Mouse (Mus musculus) gonadal fat pad, adult 2 months (tissue): ENCODE data around the gene Wdr31. TPM values are rescaled to one million over a fixed set of nuclear protein-coding genes. Genes with fewer than 3 reads are reported as not detected.
A peak's percentile ranks its signal among the peaks of the same experiment; 100 is the strongest.

Experiments used
- DNase-seq: peaks from one replicate; pipeline ENCODE4 v3.0.0-alpha.2; 2012; ENCODE audit warnings: low read depth
- polyA plus RNA-seq: library from polyadenylated mRNA; depleted of rRNA; stranded (reverse); fragments of >200 nt; gene quantifications from 2 replicates; pipeline ENCODE4 v1.2.3, GENCODE M21; 2012

Wdr31 gene
- polyA plus RNA-seq, 1 experiment = 4.3 TPM

DNA sequence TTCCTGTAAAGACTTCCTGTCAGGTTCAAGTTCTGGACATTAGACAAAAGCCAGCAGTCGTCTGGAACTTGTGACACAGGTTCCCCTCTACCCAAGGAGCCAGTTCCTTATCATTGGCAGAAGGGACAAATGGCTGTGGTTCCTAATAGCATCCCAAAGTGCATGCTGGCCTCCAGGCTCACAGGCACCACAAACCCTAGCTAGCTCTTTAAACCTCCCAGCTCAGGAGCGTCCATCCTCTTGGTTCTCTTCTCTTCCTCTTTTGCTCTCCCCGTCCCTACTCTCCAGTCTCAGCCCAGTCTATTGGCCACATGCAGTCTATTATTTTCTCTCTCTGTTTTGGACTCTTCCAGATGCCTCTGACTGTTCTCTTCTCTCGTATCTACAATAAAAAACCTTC is 30.9 kb downstream of the Wdr31 start:
- no peak for DNase-seq

DNA sequence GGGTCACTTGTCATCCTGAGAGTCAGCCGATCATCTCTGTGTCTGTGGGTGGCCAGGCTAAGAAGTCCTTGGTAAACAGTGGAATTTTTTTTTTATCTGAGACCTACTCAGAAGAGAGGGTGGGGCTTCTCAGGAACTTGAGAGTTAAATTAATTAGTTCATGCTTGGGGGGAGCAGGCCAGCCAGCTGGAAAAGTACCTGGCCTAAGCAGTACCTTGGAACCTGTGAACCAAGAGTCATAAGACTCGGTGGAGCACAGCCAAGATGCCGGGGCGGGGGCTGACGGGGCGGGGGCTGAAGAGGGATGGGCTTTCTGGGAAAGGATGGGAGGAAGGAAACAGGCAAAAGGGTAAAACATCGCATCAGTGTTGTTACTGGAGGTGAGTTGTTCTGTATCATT is 32.8 kb downstream of the Wdr31 start:
- DNase-seq = no peak

DNA sequence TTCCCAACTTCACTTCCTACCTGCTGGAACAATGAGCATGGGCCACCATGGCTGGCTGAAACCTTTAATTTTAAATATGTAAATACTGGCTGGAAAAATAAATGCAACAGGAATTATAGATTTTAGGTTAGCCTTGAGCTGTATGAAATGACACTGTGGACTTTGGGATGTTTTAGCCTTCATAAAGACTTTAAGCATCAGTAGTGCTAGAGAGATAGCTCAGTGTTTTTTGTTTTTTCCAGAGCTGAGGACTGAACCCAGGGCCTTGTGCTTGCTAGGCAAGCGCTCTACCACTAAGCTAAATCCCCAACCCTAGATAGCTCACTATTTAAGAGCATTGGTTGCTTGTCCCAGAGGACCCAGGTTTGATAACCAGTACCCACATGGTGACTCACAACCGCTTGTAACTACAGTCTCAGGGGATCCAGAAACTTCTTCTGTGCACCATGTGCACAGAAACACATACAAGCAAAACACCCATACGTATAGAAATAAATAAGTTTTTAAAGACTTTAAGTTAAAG is 33.4 kb downstream of the Wdr31 start:
- no peak for DNase-seq

DNA sequence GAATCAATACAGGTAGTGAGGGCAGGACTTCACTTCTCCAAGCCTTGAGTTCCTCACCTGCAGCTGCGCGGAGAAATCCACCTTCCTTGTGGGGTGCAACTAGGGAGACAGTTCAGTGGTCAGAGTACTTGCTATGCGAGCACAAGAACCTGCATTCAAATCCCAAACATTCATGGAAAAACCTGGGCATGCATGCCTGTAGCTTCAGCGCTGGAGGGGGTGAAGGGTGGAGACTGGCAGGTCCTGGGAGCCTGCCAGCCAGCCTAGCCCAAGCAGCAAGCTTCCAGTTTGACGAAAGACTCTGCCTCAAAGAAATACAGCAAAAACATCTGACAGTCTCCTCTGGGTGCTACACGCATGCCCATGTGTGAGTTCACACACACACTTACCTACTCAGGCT is 35.6 kb downstream of the Wdr31 start, which contains the start of gene Rnf183:
Gene Rnf183, minus strand, starts transcription at position 172 of the 400 bp plus-strand sequence.
- no peak for DNase-seq

DNA sequence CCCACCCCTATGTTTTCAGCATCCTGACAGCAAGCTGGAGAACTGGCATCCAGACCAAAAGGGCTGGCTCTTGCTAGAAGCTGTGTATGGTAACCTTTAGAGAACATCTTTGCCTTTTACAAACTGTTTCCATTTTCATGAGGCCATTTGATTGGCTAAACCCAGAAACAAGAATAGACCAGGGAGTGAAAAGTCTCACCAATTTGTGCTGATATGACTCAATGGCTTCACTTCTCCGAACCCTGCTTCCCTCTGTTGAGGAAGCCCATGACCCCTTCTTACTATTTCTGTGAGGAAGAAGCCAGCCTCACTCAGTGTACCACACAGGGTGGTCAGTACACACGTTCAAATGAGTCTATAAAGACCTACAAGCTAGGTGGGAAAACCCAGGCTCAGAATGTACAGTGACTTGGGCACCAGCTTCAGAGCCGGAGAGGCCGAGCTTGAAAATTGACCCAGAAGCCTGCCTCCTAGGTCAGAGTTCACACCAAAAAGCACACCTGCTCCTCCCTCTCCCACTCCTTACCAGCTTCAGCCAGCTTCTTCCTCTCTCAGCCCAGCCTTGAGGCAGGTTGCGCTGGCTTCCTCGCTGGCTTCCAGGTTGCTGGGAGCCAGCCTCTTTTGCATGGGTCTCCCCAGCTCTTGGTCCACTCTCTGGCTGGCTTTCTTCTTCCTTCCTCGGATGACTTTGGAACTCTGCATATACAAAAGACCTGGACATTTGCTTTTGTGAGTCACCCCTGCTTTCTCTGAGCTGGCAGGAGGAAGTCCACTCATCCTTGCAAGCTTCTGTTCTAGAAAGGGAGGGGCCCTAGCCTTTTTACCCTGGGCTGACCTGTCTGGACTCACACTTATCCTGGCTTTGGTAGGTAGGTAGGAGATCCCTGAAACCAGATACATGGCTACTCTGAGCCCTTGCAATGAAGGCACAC is 36.5 kb downstream of the Wdr31 start:
- DNase-seq = no peak

DNA sequence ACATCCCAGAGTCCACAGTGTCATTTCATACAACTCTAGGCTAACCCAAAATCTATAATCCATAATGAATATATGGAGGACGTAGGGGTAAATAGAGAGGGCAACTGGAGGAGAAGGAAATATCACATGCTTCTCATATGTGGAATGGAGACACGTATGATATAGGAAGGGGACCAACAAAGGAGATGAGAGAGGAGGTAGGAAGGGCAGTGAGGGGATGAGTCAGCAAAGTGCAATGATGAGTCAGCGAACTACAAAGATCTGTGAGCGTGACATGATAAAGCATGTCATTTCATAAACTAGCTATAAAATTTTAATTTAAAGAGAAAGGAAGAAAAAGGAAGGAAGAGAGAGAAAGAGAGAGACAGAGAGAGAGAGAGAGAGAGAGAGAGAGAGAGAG is 39.2 kb downstream of the Wdr31 start:
- no peak for DNase-seq

DNA sequence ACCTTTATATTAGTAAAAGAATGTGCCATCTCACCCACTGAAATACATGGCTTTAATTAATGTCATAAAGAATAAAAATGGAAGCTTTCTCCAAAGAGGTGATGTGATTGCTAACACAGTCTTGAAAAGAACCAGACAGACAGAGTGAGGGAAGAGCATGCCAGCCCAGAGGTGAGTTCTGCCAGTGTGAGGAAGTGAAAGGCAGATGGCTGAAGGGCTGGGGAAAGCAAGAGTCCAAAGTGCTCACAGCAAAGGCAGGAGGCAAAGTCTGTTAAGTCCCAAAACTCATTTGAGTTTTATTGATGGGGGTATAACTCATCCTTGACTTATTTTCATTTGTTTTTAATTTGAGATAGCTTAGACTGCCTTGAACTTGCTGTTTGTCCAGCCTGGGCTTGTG is 40.0 kb downstream of the Wdr31 start:
- DNase-seq = no peak

DNA sequence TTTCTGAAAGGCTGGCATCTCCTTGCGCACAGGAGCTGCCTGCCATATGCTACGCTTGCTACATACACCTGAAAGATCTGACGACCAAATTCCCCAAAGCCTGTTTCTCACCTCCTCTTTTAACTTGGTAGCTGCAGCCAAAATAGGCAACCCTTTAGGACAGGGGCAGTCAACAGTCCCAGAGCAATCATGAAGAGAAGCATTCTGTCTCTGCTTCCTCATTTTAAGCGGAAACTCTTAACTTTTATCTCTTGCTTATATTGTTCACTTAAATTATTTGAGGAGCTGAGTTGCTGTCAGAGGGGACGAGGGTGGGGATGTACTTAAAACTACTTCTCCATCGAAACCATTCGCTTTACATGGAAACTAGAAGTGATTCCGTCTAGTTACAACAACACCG is 41.1 kb downstream of the Wdr31 start:
- DNase-seq = no peak

DNA sequence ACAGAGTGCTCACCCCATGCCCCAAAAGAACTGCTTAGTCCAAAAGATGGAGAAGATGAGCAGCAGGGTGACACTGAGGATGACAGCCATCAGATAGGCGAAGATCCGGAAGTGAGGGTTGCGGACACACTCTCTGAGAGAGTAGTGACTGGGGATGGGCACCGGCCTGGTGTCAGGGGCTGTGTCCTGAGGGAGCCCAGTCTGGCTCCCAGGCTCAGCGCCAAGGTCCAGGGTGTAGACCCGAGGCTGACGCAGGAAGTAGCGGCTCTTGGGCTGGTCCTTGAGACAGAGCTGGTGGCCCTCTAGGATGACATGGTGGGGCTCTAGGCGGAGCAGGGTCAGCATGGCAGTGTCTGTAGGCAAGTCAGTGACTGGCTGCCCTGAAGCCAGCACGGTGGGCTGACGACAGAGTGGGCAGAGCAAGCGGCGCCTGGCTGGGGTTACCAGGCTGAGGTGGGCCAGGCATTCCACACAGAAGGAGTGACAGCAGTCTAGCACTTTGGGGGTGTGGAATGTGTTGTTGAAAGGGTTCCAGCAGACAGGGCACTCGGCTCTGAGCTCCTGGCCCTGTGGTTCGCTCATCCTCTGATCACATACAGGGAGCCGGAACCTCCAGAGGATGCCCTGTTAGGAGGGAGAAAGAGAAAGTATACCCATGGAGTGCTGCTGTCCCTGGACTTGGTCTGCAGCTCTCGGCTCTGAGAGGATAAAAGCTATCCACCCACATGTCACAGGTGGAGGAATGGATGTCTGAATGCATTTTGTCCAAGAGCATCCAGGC is 42.5 kb downstream of the Wdr31 start:
- no peak for DNase-seq

DNA sequence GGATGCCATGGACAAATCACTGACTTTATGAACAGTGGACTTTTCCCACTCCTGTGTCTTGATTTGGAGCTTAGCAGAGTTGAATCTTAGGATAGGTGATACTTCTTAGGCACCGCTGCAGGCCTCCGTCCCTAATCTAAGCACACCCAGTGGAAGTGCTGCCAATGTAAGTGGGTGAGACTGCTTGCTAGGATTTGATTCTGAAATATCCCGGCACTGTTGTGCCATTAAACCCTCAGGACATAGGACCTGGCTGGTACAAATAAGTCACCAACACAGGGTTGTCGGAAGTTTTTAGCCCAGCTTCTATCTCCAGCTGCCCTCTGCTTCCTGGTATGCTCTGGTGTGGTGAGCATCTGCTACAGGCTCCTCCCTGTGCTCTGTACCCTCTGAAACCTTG is 44.8 kb downstream of the Wdr31 start:
- peak; percentile 75 for DNase-seq

DNA sequence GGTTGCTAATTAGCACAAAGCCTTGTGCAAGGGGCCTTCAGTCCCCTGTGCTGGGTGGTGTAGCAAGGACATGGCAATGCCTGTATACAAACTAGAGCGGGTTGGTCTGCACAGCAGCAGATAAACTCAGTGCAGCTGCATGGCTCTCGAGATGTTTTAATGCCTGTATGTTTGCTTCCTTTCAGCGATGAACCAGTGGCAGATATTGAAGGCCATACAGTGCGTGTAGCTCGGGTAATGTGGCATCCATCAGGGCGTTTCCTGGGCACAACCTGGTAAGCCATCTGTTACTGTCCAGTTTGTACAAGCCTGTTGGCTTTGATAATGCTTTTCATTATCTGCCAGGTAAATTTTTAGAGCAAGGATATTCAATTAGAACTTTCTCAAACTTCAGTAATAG is 51.6 kb downstream of the Wdr31 start:
- no peak for DNase-seq

DNA sequence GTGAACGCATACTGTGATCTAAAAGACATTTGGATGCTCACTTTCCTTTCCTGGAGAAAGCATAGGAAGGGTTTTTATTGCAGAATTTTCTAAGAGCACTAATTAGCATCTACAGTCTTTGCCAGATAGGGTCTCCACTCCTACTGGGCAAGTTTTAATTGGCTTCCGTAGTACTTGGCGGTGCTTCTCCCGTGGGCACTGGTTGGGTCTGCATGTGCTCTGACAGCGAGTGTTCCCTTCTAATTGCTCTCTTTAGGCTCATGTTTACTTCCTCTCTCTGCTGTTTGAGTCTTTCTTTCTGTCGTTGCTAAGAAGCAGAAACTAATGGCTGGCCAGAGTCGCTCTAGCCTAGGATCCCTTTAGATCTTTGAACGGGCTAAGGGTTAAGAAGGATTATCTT is 52.2 kb downstream of the Wdr31 start:
- DNase-seq = no peak

DNA sequence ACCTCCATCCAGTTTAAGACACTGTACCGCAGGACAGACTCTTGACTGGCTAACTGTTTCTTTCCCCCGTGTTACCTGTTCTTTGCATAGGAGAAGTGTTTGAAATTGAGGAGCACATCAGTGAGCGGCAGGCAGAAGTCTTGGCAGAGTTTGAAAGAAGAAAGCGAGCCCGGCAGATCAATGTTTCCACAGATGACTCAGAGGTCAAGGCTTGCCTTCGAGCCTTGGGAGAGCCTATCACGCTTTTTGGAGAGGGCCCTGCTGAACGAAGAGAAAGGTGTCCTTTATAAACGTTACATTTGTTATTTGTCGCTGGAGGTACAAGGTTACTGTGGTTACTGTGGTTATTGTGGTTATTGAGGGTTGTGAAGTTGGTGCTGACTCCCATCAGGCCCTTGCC is 59.1 kb downstream of the Wdr31 start:
- DNase-seq = no peak

DNA sequence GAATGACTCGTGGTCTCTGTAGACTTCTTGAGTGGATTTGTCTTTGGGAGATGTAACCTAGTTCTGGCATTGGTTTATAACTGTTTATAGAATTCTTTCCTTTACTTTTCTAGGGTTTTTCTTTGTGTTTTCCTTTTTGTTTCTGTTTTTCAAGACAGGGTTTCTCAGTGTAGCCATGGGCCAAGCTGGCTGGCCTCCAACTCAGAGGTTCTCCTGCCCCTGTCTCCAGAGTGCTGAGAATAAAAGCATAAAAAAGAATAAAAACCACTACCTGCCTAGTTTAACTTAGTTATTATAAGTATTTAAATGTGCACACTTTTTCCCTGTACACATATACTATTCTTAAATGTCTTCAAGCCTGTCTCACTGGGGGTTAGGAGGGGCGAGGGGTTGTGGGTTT is 60.4 kb downstream of the Wdr31 start:
- no peak for DNase-seq

DNA sequence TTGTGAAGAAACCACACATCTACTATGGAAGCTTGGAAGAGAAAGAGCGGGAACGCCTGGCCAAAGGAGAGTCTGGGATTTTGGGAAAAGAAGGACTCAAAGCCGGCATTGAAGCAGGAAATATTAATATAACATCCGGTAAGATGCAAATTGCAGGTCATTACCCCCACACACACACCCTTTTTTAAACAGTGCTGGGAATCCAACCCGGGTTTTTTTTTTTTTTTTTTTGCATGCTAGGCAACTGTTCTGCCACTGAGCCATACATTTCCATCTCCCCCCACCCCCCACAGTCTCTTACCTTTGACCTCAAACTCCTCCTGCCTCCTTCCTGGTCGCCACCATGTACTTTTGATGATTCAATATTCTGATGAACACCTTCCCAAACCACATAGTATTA is 61.1 kb downstream of the Wdr31 start:
- no peak for DNase-seq

DNA sequence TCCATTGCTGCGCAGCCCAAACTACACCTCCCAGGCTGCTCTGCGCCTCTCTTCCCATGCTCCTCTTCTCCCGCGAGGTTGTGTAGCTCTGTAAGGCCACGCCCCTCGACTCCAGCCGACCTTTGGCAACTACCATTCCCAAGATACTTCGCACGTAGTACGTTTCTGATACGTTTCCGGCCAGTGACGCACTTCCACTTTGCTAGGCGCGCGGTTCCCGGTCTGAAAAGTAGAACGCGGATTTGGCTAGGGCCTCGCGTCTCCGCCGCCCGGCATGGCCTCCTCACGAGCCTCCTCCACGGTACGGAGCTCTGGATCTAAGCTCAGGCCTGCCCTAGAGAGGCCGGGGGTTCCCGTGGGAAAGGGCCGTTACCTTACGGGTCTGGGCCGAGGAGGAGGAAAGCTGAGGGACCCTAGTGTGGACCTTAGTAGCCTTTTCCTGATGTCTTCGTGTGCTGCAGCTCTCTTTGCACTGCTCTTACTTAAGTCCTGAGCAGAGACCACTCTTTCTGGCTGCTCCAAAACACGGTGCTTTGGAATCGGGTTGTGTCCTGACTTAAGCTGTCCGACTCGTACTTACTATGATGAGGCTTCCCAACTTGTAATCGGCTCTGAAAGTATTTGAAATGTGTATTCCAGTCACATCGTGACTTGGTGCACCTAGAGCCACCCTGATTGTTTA is 62.0 kb downstream of the Wdr31 start, which contains the start of the genes Cdc26 and Prpf4:
Gene Cdc26, minus strand, starts transcription at position 42 of the 682 bp plus-strand sequence.
Gene Prpf4, plus strand, starts transcription at position 197 of the 682 bp plus-strand sequence.
- peak; percentile 89 for DNase-seq

DNA sequence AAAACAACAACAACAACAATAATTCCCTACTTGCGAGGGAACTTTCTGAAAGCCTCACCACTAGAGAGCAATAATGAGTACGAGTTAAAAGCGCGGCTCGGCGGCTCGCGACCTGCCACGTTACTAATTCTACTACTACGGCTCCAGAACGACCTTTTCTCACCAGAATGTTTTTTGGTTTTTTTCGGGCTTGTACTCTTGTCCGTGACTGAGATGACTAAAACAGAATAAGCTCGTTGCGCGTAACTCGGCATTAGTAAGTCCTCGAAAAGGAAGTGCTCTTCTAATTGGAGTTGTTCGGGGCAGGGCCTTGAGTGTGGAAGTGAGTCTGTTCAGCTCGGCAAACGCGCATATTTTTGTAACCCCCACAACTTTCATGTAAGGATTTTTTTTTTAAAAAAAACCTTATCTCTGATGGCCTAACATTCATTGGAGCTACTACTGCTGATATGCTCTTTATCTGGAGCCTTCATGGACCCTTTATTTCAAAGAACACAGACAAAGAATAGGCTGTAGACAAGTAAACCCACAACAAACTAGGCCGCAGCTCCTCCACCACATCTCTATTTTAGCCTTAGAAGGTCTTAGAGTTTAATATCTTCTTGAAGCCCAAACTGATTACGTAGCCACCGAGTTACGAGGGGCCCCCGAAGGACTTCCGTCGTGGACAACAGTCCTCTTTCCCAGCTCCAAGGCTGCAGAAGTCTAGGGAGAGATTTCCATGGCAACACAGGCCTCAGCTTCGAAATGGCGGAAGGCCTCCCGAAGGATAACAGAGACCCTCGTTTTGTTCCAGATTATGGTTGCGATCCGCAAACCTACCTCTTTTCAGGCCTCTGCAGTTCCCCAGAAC is 62.7 kb downstream of the Wdr31 start:
- no peak for DNase-seq

DNA sequence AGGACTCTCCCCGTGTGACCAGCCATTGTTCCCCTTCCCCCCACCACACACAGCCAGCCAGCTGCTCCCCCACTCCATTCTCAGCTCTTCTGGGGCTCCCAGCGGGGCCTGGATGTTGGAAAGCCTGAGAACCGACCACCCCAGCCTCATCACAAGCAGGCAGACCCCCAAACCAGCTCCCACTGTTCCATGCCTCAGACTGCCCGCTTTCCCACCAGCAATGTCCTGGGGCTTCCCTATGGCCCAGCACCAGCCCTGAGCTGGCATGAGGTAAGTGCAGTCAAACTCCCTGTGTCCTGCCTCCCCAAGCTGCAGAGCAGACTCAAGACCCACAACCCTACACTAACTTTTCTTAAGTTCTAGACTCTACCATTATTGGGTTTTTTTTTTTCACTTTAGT is 64.6 kb downstream of the Wdr31 start:
- no peak for DNase-seq

DNA sequence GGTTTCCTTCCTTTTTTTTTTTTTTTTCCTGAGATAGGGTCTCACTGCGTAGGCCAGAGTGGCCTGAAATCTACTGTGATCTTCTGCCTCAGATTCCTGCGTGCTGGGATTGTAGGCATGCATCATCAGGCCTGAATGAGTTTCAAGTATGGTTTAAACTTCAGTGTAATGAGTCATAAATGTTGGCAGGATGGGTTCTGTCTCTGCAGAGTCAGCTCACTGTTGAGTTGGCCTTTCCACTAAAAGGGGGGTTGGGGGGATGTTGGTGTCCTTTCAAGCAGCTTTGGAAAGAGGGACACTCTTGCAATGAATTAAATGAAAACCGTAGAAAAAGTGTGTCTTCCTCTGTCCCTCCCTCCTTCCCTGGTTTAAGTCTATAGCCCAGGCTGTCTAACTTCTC is 71.7 kb downstream of the Wdr31 start:
- DNase-seq = no peak
